Mouse (Mus musculus) right cerebral cortex, postnatal 4 days (tissue): ENCODE data around the gene Slc25a39.

Experiments
- DNase-seq: peaks from one replicate; pipeline ENCODE4 v3.0.0-alpha.2; 2022

Slc25a39 gene

DNA sequence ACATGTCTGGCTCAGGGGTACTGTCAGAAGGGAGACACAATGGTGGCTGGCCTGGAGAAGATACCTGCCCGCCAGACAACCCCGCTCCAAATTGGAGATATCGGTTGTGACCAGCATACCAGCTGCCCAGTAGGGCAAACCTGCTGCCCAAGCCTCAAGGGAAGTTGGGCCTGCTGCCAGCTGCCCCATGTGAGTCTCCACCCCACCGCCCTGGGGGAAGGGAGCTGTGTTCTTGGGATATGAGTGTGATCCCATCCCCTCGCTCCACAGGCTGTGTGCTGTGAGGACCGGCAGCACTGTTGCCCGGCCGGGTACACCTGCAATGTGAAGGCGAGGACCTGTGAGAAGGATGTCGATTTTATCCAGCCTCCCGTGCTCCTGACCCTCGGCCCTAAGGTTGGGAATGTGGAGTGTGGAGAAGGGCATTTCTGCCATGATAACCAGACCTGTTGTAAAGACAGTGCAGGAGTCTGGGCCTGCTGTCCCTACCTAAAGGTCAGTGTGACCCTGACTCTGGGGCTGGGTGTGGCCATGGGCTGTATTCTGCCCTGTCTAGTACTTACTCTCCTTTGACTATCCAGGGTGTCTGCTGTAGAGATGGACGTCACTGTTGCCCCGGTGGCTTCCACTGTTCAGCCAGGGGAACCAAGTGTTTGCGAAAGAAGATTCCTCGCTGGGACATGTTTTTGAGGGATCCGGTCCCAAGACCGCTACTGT lies 28.2 kb upstream of the Slc25a39 start:
- DNase-seq, result peak; percentile 50

DNA sequence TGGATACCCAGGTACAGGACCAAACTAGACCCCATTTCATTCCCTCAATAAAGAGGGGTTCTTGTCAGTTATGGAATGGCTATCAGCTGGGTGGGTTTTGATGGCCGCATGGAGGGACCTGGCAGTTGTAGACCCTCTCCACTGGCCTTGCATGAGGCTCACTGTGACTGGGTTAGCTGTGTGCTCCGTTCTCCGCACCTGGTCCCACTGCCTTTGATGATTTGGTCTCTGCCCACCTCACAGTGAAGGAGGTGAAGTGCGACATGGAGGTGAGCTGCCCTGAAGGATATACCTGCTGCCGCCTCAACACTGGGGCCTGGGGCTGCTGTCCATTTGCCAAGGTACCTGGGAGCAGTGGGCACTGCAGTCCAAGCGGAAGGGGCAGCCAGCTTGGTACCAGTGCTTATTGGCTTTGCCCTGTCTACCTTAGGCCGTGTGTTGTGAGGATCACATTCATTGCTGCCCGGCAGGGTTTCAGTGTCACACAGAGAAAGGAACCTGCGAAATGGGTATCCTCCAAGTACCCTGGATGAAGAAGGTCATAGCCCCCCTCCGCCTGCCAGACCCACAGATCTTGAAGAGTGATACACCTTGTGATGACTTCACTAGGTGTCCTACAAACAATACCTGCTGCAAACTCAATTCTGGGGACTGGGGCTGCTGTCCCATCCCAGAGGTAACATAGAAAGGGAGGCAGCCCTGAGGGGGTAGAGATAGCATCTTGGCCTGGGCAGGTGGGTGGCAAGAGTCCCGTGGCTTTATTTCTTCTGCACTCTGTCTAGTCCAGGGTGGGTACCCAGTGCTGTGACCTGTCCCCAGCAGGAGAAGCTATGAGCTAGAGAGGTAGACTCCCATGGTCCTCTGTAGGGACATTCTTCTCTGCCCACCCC lies 27.3 kb upstream of the Slc25a39 start:
- DNase-seq, result no peak

DNA sequence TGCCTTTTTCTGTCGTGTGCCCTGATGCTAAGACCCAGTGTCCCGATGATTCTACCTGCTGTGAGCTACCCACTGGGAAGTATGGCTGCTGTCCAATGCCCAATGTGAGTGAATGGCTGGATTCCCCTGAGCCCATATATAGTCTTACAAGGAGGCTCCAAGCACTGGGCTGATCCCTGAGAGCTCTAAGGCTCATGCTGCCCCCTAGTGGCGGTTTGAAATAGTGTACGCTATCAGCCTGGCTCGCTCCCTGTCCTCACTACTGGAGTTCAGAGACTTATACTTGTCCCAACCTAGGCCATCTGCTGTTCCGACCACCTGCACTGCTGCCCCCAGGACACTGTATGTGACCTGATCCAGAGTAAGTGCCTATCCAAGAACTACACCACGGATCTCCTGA lies 26.7 kb upstream of the Slc25a39 start:
- DNase-seq, result peak; percentile 94

DNA sequence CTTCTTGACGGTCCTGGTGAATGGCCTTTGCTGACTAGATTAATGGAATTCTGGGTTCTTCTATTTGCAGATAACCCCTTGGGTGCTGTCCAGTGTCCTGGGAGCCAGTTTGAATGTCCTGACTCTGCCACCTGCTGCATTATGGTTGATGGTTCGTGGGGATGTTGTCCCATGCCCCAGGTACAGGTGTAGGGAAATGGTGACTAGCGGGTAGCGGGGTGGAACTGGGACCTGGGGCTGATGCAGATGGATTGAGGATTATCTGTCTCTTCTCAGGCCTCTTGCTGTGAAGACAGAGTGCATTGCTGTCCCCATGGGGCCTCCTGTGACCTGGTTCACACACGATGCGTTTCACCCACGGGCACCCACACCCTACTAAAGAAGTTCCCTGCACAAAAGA lies 26.1 kb upstream of the Slc25a39 start:
- no peak for DNase-seq

DNA sequence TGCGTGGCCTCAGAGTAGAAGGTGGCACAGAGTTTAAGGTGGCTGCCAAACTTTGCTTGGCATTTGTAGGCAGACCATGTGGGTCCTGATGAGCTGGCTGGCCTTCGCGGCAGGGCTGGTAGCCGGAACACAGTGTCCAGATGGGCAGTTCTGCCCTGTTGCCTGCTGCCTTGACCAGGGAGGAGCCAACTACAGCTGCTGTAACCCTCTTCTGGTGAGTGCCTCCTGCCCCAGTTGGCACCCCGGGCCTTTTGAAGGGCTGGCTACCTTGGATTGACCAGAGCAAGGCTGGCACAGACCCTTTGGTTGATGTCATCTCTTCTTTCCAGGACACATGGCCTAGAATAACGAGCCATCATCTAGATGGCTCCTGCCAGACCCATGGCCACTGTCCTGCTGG lies 25.1 kb upstream of the Slc25a39 start:
- no peak for DNase-seq

DNA sequence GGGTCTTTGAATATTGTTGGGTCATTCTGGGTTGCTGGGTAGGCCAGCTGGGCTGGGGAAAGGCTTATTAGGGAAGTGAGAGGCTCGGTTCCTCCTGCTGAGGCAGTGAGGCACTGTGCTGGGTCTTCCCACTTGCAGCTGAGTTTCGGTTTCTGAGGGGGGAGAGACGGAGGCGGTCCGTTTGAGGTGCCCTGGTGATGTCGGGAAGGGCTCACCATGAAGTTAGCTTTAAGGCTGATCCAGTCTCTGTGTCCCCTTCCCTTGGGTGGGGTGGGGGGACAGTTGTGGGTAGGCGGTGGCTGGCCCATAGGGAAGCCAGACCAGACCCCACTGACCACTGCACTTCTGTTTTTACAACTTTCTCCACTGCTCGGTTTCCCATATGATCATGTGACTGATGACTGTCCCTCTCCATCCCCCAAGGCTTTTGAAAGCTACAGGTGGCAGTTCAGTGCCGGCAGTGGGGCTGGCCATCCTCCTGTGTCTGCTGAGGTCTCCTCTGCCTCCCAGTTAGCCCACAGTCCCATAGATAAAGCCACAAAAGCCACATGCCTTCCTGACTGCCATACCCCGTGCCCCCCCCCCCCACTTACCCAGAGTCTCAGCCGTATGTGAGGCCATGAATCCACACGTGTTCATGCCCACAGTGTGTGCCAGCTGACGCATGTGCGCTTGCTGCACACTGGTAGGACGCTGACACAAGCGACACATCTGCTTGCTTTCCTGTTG lies 24.5 kb upstream of the Slc25a39 start:
- no peak for DNase-seq

DNA sequence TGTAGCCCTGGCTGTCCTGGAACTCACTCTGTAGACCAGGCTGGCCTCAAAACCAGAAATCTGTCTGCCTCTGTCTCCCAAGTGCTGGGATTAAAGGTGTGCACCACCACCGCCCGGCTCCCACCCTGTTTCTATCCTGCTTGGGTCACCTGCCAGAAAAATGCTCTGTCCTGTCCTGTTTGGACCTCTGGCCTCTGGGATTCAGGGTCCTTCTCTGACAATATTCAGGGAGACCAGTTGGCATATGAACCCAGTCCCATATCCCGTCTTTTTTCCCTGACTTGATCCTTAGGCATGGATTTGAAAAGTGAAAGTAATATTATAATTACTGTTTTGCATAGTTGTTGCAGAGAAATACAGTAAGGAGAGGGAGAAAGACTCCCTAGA lies 24.0 kb upstream of the Slc25a39 start:
- no peak for DNase-seq

DNA sequence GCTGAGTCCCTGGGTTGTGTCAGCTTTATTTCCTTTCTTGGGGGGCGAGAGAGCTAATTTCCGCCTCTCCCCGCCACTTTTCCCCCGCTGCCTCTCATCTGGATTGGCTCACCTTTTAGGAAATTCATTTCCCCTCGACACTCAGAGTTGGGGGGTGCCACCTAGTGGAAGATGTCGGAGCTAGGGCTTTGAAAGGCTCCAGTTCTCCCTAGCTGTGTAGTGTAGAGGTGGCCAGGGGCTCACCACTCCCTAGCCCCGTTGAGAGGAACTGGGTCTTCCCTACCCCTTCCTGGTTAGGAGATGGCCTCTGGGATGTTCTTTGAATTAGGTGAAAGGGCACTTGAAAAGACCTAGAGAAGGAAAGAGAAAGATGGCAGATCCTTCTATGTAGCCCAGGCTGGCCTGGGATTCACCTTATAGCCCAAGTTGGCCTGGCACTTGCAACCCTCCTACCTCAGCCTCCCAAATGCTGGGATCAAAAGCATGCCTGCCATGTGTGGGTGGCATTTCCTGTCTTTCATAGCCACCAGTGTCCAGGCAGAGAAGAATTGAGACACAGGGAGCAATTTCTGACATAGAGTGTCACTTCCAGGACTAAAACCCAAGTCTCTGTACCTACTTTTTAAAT lies 23.4 kb upstream of the Slc25a39 start:
- peak; percentile 78 for DNase-seq

DNA sequence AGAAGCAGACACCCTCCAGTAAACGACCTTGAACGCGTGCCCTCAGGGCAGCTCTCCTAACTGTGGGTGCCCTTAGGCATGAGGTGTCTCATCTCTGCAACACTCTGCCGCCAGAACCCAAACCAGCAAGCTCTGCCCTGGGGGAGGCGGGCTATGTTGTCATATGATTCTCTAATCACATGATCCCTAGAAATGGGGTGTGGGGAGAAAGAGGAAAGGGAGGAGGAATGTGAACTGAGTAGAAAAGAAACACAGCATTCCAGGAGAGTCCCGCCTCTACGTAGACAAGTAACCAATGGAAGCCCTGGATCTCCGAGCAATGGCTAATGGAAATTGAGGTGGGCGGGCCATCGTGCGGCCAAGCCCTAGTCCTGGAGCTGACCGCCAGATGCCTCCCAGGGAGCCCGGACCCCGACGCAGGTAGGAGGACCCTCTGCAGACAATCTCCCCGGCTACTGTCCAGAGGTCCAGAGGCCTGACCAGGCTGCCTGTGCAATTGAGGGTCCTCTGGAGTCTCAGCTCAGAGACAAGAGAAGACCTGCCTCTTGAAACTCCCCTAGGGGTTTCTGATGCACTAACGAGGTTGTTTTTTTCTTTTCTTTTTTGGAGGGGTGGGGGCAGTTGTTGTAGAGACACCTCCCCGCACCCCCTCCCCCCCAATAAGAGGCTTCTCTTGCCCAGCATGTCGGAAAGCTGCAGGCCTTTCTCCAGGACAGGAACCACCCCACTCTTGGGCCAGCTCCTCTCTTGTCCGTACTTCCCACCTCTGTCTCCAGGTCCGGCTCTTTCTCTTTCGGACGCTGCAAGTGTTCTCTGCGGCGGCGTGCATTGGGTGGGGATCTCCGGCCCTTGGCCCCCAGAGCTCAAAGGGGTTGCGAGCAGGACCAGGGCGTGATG lies 22.6 kb upstream of the Slc25a39 start, which contains the start of gene Grn:
TSS of gene Grn (plus strand) at position 195 of the 897 bp plus-strand sequence.
- DNase-seq, result peak; percentile 69

DNA sequence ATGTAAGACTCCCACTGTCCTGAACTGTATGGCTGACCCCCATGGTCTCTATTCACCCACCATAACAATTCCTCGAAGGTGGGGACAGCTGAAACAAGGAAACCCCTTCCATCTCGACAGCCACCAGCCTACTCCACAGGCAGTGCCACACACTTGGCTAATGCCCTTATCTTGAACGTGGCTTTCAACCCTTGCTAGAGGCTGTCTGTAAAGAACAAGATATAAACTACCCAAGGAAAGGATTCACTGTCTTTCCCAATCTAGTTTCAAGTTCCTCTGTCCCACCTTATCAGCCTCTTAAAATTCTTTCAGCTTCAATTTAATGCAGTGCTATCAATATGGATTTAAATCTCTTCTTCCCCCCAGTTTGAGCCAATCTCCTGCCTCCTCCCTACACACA lies 21.8 kb upstream of the Slc25a39 start:
- no peak for DNase-seq

DNA sequence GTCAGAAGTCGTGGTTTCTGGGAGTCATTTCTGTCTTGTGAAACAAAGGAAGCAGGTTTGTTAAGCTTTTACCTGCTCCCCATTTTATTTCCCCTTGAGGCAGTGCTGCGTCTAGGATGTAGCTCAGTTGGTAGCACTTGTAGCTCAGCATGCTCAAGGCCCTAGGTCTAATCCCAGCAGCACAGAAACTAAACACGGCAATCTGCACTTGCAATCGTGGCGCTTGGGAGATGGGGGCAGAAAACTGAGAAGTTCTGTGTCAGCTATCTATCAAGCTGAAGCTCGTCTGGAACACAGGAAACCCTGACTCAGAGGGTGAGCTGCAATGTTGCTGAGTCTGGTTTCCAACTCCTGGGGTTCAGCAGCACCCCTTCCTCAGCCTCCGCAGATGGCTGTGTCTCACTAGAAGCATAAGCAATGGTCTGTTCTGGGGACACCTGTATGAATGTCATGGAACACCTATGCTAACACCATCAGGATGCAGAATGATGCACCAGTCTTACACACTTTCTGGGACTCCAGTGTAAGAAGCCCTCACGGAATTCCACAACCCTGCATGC lies 21.3 kb upstream of the Slc25a39 start:
- DNase-seq, result no peak

DNA sequence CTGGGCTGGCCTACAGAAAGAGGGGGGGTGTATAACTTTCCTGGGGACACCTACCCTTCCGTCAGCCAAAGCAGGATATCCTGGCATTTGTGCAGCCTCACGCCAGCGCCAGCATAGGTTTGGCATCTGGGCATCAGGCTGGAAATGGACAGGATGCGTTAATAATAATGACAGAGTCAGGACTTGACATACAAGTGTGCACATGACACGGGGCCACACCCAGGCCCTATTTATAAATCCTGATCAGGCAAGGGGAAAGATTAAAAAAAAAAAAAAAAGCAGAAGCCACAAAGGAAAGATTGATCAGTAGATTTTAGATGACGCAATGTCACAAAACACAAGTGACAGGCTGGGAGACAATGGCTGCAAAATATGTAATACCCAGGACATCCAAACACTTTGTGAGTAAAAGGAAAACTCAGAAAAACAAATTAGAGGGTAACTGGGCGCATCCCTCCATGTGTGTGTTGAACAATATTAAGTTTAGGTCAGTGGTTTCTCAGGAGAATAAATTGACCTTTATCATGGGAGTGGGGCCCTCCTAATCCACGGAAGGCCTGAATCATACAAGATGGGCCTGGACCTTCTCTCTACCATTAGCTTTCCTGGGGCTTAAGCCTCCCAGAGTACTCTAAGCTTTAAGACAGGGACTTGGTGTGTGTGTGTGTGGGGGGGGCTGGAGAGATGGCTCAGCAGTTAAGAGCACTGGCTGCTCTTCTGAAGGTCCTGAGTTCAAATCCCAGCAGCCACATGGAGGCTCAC lies 18.0 kb upstream of the Slc25a39 start:
- no peak for DNase-seq

DNA sequence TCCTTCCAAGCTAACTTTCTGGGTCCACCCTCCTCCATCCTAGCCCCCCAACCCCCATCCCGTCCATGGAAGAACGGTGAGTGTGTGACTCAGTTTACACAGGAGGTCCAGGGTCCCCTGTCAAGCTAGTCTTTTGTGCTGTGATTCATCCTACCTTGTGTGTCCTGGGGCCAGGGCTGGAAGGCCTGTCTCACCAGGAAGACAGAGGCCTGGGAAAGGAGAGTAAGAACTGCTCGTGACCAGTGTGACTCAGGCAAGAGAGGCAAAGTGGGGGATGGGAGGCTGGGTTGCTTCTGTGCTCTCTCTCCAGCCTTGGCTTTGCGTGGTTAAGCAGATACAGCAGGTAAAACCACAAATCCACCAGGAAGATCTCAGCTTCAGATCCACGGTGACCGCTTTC lies 16.9 kb upstream of the Slc25a39 start:
- DNase-seq, result no peak

DNA sequence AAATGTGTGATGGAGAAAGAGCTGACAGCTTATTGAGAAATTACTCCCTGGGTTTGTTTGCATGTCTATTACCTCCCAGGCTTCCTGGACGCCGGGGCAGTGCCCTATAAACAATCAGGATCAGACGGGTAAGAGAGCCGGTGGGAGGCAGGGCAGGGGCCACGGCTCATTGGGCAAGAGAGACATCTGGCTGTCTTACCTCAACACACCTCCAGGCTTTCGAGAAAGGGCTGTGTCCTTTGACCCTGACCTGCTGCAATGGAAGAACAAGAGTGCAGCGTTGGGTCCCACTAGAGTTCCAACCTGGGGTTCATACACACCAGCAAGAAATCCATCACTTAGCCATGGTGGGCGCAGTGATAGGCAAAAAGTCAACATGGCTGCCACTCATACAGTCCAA lies 13.8 kb upstream of the Slc25a39 start:
- DNase-seq, result no peak

DNA sequence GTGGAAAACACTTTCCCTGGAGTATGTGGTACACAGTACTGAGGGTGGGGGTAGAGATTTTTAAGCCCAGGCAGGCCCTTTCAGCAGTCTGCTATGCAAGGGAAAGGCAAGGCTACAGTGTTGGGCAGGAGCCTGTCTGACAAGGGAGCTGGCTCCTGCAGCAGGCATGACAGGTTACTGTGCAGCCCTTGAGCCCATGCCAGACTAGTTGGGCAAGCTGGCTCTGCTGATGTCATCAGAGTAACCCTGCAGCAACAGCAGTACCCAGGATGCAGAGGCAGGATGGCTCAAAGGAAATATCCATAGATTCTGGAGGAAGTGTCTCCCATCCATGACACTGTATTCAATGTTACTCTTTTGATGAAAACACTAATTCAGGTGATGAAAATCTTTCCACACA lies 11.1 kb upstream of the Slc25a39 start:
- DNase-seq, result no peak

DNA sequence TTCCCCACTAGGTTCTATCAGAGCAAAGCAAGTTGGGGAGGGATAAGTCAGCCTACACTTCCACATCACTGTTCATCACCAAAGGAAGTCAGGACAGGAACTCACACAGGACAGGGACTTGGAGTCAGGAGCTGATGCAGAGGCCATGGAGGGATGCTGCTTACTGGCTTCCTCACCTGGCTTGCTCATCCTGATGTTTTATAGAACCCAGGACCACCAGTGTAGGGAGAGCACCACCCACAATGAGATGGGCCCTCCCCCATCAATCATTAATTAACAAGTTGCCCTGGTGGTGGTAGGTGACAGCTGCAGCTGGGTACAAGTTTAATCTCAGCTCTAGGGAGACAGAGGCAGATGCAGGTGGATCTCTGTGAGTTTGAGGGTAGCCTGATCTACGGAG lies 9.4 kb upstream of the Slc25a39 start:
- DNase-seq, result no peak

DNA sequence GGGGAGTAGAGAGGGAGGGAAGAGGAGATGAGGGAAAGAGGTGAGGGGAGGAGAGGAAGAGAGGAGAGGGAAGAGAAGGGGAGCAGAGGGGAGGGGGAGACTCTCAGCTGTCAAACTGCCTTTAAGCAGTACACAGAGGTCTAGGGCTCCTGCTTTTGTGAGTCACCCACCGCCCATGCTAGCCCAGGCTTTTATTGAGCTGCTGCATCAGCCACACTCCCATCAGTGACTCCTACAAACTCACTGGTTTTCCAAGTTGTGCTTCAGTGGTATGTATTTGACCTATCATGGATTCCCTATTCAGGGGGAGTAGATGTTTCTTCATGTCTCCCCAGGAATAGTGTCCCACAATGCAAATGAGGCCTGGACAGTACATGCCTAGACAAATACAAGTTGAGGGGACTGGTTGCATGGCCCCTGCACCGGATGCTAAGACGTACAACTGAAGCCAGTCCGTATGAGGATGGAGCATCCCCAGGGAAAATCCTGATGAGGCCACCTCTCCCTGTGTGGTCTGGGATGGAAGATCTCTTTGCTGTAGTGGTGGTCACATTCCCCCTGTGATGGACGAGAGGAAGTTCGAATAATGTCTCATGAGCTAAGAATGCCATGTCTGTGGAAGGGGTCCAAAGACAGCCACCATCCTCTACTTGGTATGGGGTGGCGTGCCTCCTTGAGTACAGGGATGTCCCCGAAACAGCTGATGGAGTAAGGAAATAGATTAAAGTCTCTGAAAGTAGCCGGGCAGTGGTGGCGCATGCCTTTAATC lies 7.5 kb upstream of the Slc25a39 start:
- DNase-seq, result no peak

DNA sequence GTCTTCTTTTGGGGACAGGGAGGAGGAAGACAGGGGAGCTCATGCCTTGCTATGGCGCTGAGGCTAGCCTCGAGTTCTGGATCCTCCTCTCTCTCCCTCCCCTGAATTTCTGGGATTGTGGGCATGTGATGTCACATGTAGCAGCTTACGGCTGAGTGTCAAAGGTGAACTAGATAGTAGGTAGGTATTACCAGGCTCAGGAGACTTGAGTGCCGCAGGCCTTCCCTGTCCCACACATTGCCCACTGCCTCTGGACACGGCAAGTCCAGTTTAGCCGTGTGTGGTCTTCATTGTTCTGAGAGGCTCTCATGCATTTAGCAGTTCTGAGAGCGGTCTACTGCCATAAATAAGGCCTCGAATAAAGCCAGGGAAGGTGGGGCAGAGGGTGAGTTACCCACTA lies 5.3 kb upstream of the Slc25a39 start:
- no peak for DNase-seq

DNA sequence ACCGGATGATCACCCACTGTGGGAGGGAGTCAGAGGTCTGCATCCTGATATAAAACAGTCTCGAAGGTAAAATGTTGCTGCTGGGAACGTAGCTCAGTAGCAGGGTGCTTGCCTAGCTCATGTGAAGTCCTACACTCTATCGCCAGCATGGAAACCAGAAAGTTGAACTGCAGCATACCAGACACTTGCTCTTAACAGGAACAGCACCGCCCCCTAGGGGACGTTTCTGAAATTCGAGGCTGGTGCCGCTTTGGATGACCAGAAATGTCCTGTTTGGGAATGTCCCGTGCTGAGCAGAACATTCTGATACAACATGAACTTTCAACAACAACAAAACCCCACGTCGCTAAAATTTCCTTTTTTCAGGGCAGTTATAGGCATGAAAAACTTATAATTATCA lies 4.0 kb upstream of the Slc25a39 start:
- peak; percentile 94 for DNase-seq

DNA sequence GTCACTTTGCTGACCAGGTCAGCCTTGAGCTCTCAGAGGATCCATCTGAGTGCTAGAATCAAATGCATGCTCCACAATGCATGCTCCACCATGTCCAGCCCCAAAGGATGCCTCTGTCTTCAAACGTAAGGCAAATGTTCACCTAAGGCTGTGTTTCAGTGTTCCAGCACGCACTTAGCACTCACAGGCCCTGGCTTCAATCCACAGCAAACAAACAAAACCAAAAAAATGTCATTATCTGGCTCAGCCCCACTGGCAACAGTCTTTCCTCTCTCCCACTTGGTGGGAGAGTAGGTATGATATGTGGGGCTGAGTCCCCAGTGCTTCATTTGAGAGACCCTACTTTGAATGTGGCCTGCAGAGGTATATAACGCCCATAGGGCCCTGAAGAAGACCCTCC lies 3.3 kb upstream of the Slc25a39 start:
- no peak for DNase-seq
